Comparison of ENCODE assay signal across 8 mouse cellular contexts in the genomic region with DNA sequence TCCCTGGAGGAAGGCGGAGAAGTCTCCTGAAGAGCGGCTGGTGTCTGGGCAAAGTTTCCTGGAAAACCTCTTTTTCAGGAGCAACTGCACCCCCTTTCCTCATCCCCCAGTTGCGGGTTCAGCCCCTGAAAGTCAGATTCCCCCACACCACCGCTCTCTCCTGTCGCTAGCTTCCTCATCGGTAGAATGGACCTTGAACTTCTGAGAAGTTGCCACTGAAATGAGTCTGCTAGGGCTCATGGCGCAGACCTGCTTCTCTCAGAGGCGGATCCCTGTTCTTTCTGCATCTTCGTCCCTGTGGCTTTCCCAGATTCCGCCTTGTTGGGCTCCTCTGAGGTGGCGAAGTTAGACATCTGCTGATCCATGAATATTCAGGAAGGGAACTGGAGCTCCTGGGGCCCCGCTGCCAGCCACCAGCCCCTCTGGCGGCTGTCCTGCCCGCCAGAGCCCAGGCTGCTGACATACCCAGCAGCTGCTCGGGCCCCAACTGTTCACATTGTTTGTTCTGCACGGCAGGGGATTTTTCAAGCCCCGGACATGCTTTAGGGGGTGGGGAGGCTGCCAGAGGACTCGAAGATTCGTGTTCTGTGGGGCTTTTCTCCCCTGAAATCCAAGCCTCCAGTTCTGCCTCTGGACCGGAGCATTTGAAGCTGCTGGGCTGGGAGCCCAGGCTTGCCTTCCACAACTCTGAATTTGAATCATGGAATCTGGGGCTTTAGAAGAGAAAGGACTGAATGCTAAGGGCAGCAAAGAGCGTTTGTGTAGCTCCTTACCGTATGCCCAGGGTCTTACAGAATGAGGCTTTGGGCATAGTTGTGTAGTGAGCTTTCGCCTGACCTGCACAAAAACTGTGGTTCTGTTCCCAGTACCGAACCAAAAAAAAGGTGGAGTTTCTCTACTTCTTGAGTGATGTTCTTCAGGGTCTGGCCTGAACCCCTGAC. TPM values are rescaled to one million over a fixed set of nuclear protein-coding genes. Genes with fewer than 3 reads are reported as not detected.
DNase-seq lines count a peak whose midpoint lies in the region; ATAC-seq and TF ChIP-seq lines count a peak whose summit lies in the region.

No protein-coding gene starts in this region.

- no peak for ATAC-seq in cerebellum, adult (ENCODE audit: insufficient number of reproducible peaks, low FRiP score, low TSS enrichment)
- ATAC-seq in forebrain, postnatal 0 days, result peak; percentile 94
- ATAC-seq in midbrain, postnatal 0 days (ENCODE audit: low FRiP score), result peak; percentile 69

- 8% methylated on average over 24 of the region's 24 CpGs for WGBS in forebrain, postnatal 0 days
- WGBS in midbrain, postnatal 0 days, result 14% methylated on average over 24 of the region's 24 CpGs

- no peak overlapping the region for H3K4me3 ChIP-seq in forebrain, postnatal 0 days (ENCODE audit: low read depth, low read length)
- no peak overlapping the region for H3K4me3 ChIP-seq in left cerebral cortex, adult 2 months
- no peak overlapping the region for H3K4me3 ChIP-seq in midbrain, postnatal 0 days (ENCODE audit: low read depth, low read length)

- H3K9me3 ChIP-seq in forebrain, postnatal 0 days (ENCODE audit: low read length), result no peaks in the 10 kb centered on the region
- no peaks in the 10 kb centered on the region for H3K9me3 ChIP-seq in midbrain, postnatal 0 days (ENCODE audit: low read length)

- H3K4me1 ChIP-seq in forebrain, postnatal 0 days (ENCODE audit: insufficient read depth), result no peaks in the 10 kb centered on the region
- no peaks in the 10 kb centered on the region for H3K4me1 ChIP-seq in midbrain, postnatal 0 days (ENCODE audit: insufficient read depth, low read length)

- H3K4me2 ChIP-seq in forebrain, postnatal 0 days (ENCODE audit: low read depth), result peak overlapping the region; percentile 8
- peak overlapping the region; percentile 7; the same call in 1 of the 2 replicates for H3K4me2 ChIP-seq in midbrain, postnatal 0 days (ENCODE audit: low read depth, low read length, poor library complexity, severe bottlenecking)

- H3K36me3 ChIP-seq in forebrain, postnatal 0 days (ENCODE audit: insufficient read depth), result no peaks in the 10 kb centered on the region; the same call in none of the 2 replicates
- H3K36me3 ChIP-seq in midbrain, postnatal 0 days (ENCODE audit: insufficient read depth, low read length), result peaks cover 5% of the 10 kb centered on the region; the same call in 1 of the 2 replicates

- no peak overlapping the region for H3K9ac ChIP-seq in forebrain, postnatal 0 days
- no peak overlapping the region for H3K9ac ChIP-seq in midbrain, postnatal 0 days (replicated peaks; ENCODE audit: low read length, poor library complexity, severe bottlenecking)

- no peaks in the 10 kb centered on the region for H3K27me3 ChIP-seq in forebrain, postnatal 0 days (ENCODE audit: insufficient read depth, low read length)
- no peaks in the 10 kb centered on the region for H3K27me3 ChIP-seq in midbrain, postnatal 0 days (ENCODE audit: insufficient read depth, low read length)

- DNase-seq in cerebellum, adult 9-10 months, result peak; percentile 26
- DNase-seq in adrenal gland, postnatal 14 days, result peak; percentile 32
- peak; percentile 80 for DNase-seq in forebrain, postnatal 0 days
- peak; percentile 21 to 37 for DNase-seq in left cerebral cortex, adult 2 months (ENCODE audit: extremely low spot score in 1 of 2, low spot score in 2 of 2)
- peak; percentile 85 for DNase-seq in midbrain, postnatal 0 days (ENCODE audit: low spot score)
- DNase-seq in B cell, adult 2 months, result no peak
- no peak for DNase-seq in urinary bladder, adult 18-20 months (ENCODE audit: low spot score in 2 of 2)

- peak overlapping the region; percentile 78 for H3K27ac ChIP-seq in forebrain, postnatal 0 days (ENCODE audit: low read depth, low read length)
- peak overlapping the region; percentile 75 for H3K27ac ChIP-seq in left cerebral cortex, adult 2 months
- peak overlapping the region; percentile 57; the same call in 1 of the 2 replicates for H3K27ac ChIP-seq in midbrain, postnatal 0 days (ENCODE audit: low read depth, low read length)

- no peak for TF ChIP-seq CTCF in forebrain, postnatal 0 days (IDR thresholded peaks at IDR 0.05; ENCODE audit: low read depth)
- no peak for TF ChIP-seq CTCF in left cerebral cortex, adult 2 months (IDR thresholded peaks at IDR 0.05)
- TF ChIP-seq CTCF in midbrain, postnatal 0 days (IDR thresholded peaks at IDR 0.05), result no peak

- intact Hi-C loops in left cerebral cortex, adult 2 months (cut with DNase I), result no loop called here

RNA-seq across cellular contexts. Expression of gene Igdcc4, which starts 8.1 kb away (rescaled TPM):
- total RNA-seq in adrenal gland, postnatal 14 days (2021), result 18.3 and 23.2 TPM in 2 replicates
- total RNA-seq in forebrain, postnatal 0 days (2014; rRNA removed), result 28.2 and 30.7 TPM in 2 replicates
- polyA plus RNA-seq in forebrain, postnatal 0 days (2015; fragmentation: Nextera tagmentation; extraction: Ambion mirVana), result 6.4 and 9.6 TPM in 2 replicates
- total RNA-seq in left cerebral cortex, adult 2 months (2021), result 10 to 100 TPM; 31.8 to 33.7 TPM
- total RNA-seq in midbrain, postnatal 0 days (2014; rRNA removed), result 46.6 and 52.9 TPM in 2 replicates
- polyA plus RNA-seq in midbrain, postnatal 0 days (2015; fragmentation: Nextera tagmentation; extraction: Ambion mirVana), result 11.1 and 11.9 TPM in 2 replicates

RNA-seq across cellular contexts. Expression of gene Igdcc3, which starts 31.6 kb away (rescaled TPM):
- total RNA-seq in adrenal gland, postnatal 14 days (2021), result 1.2 and 1.4 TPM in 2 replicates
- 2.7 and 3.0 TPM in 2 replicates for total RNA-seq in forebrain, postnatal 0 days (2014; rRNA removed)
- 2.6 and 4.2 TPM in 2 replicates for polyA plus RNA-seq in forebrain, postnatal 0 days (2015; fragmentation: Nextera tagmentation; extraction: Ambion mirVana)
- total RNA-seq in left cerebral cortex, adult 2 months (2021), result 1 to 10 TPM; 2.0 to 2.5 TPM
- total RNA-seq in midbrain, postnatal 0 days (2014; rRNA removed), result 5.3 and 7.7 TPM in 2 replicates
- 6.4 and 6.6 TPM in 2 replicates for polyA plus RNA-seq in midbrain, postnatal 0 days (2015; fragmentation: Nextera tagmentation; extraction: Ambion mirVana)

Comparison
In these comparisons a context has a peak if more than half of its experiments do, and no peak if none do; other contexts are left out.
1. DNase-seq: peak in cerebellum, adult 9-10 months (single experiment), adrenal gland, postnatal 14 days (single experiment), forebrain, postnatal 0 days (single experiment), left cerebral cortex, adult 2 months (2 of 2) and midbrain, postnatal 0 days (single experiment); none in B cell, adult 2 months (0 of 2) and urinary bladder, adult 18-20 months (0 of 2).
2. Peak in every context shown above with its lines, with median percentiles within 50 percentile points of each other: H3K27ac ChIP-seq.